Mouse (Mus musculus): ENCODE measurements around the gene Mx1. TPM values are rescaled to one million over a fixed set of nuclear protein-coding genes. Genes with fewer than 3 reads are reported as not detected.

The Mx1 gene
- polyA plus RNA-seq, 1 experiment from 2014 or later: 0.39 TPM

DNA sequence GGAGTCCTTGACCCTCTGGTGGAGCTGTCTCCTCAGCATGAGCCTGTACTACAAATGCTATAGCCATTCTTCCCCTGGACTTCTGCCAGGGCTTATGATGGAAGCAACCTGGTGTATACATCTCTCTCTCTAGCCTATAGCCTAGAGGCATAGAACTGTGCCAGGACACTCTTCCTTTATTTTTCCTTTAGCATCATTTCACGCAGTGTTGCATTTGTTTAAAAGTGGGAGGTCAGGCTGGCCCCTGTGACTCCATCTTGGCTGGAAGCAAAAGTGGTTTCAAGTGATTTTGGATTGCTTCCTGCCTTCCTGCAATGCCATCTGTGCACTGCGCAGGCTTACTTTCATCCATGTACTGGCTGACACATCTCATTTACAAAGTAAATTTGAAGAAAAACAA is 28.5 kb downstream of the Mx1 start:
- H3K27ac ChIP-seq (ENCODE audit: low read length): no peak overlapping the region
- ATAC-seq (ENCODE audit: low read depth): no peak
- no peak overlapping the region for H3K9ac ChIP-seq (ENCODE audit: low read depth, low read length)
- no peaks in the 10 kb centered on the region for H3K27me3 ChIP-seq (ENCODE audit: control insufficient read depth, insufficient read depth, low read depth, low read length)
- H3K4me3 ChIP-seq (ENCODE audit: low read depth, low read length): no peak overlapping the region
- no peaks in the 10 kb centered on the region for H3K9me3 ChIP-seq (replicated peaks; ENCODE audit: control insufficient read depth, low read length)
- no peaks in the 10 kb centered on the region for H3K4me1 ChIP-seq (ENCODE audit: control insufficient read depth, low read depth, low read length)
- no peak overlapping the region for H3K4me2 ChIP-seq (ENCODE audit: low read depth, low read length)
- no peaks in the 10 kb centered on the region for H3K36me3 ChIP-seq (ENCODE audit: control insufficient read depth, insufficient read depth)
- 63% methylated on average over 2 of the region's 2 CpGs for WGBS (ENCODE audit: insufficient replicate concordance)

DNA sequence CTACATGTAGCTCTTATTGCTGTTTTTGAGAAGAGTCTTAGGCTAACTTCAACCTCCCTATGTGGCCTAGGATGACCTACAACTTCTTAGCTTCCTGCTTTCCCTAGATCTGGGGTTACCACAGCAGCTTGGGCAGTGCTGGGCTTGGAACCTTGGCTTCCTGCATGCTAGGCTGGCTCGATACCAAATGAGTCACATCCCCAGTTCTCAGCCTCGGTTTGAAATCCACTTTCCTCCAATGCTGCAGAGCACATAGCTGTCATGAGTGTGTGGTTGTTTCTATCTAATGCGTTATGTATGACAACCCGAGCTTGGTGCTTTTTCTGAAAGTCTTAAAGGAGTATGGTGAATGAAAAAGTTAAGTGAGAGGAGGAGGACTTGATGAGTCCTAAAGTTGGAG is 31.4 kb downstream of the Mx1 start:
- Histone ChIP-seq H3K9ac (ENCODE audit: low read depth, low read length) (no peak overlapping the region), H3K9me3 (replicated peaks; ENCODE audit: control insufficient read depth, low read length) (no peaks in the 10 kb centered on the region), H3K27ac (ENCODE audit: low read length) (no peak overlapping the region), H3K4me1 (ENCODE audit: control insufficient read depth, low read depth, low read length) (no peaks in the 10 kb centered on the region), H3K4me2 (ENCODE audit: low read depth, low read length) (no peak overlapping the region), H3K36me3 (ENCODE audit: control insufficient read depth, insufficient read depth) (no peaks in the 10 kb centered on the region), H3K4me3 (ENCODE audit: low read depth, low read length) (no peak overlapping the region), H3K27me3 (ENCODE audit: control insufficient read depth, insufficient read depth, low read depth, low read length) (no peaks in the 10 kb centered on the region)
- WGBS (ENCODE audit: insufficient replicate concordance): 34% methylated on average over 4 of the region's 4 CpGs
- ATAC-seq (ENCODE audit: low read depth): no peak

DNA sequence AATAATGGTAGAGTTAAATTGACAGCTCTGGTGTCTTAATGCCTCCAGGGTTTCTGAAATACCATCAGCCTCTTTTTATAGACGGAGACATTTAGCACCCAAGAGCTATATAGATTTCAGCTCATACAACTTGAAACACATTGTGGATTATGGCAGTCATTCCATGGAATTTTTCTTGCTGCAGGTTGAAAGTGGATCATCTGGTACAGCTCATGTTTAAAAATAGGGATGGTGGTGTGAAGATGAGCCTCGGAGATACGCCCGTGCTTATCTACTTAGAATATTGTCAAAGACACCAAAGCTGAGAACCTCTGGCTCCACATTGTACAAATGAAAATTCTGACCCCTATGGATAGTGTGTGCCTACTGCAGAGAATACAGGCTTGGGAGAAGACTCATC is 32.6 kb downstream of the Mx1 start:
- Histone ChIP-seq H3K4me2 (ENCODE audit: low read depth, low read length) (no peak overlapping the region), H3K27ac (ENCODE audit: low read length) (no peak overlapping the region), H3K27me3 (ENCODE audit: control insufficient read depth, insufficient read depth, low read depth, low read length) (no peaks in the 10 kb centered on the region), H3K36me3 (ENCODE audit: control insufficient read depth, insufficient read depth) (no peaks in the 10 kb centered on the region), H3K9ac (ENCODE audit: low read depth, low read length) (no peak overlapping the region), H3K9me3 (replicated peaks; ENCODE audit: control insufficient read depth, low read length) (no peaks in the 10 kb centered on the region), H3K4me3 (ENCODE audit: low read depth, low read length) (no peak overlapping the region), H3K4me1 (ENCODE audit: control insufficient read depth, low read depth, low read length) (no peaks in the 10 kb centered on the region)
- ATAC-seq (ENCODE audit: low read depth): no peak
- 68% methylated on average over 4 of the region's 4 CpGs for WGBS (ENCODE audit: insufficient replicate concordance)

DNA sequence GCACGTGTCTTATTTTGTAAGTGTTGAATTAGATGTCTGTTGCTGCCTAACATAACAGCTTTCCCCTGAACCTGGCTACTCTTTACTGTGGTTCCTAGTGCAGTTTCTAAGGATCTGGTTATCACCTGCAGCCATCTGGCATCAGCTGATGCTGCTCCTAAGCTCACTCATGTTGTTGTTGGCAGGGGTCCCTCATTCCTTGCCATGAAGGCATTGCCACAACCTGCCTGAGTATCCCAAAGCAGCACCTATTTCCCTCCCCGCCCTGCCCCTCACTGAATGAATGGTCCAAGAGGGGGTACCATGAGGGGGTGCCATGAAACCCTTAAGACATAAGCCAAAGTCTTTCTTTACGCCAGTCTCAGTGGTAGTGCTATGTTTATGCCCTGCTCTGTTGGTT is 34.7 kb downstream of the Mx1 start:
- Histone ChIP-seq H3K9me3 (replicated peaks; ENCODE audit: control insufficient read depth, low read length) (no peaks in the 10 kb centered on the region), H3K9ac (ENCODE audit: low read depth, low read length) (no peak overlapping the region), H3K36me3 (ENCODE audit: control insufficient read depth, insufficient read depth) (no peaks in the 10 kb centered on the region), H3K4me3 (ENCODE audit: low read depth, low read length) (no peak overlapping the region), H3K27me3 (ENCODE audit: control insufficient read depth, insufficient read depth, low read depth, low read length) (no peaks in the 10 kb centered on the region), H3K4me1 (ENCODE audit: control insufficient read depth, low read depth, low read length) (no peaks in the 10 kb centered on the region), H3K27ac (ENCODE audit: low read length) (no peak overlapping the region), H3K4me2 (ENCODE audit: low read depth, low read length) (no peak overlapping the region)
- ATAC-seq (ENCODE audit: low read depth): no peak
- 48% methylated on average over 3 of the region's 3 CpGs for WGBS (ENCODE audit: insufficient replicate concordance)

DNA sequence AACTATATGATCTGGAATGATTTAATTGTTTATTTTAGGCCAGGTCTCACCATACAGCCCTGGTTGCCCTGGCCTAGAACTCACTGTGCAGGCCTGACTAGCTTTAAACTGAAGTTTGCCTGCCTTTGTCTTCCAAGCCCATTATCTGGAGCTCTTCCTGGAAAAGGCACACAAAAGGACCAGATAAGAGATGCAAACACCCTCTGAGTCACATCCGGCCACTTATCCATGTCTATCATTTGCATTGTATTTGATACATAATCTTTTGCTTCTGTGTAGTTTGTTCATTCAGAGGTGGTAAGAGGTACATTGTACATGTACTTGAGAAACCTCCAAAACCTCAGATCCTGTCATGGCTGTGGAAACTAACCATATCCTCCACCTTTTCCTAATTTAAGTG is 39.1 kb downstream of the Mx1 start:
- 48% methylated on average over 1 of the region's 1 CpGs for WGBS (ENCODE audit: insufficient replicate concordance)
- Histone ChIP-seq H3K27me3 (ENCODE audit: control insufficient read depth, insufficient read depth, low read depth, low read length) (no peaks in the 10 kb centered on the region), H3K4me1 (ENCODE audit: control insufficient read depth, low read depth, low read length) (no peaks in the 10 kb centered on the region), H3K4me3 (ENCODE audit: low read depth, low read length) (no peak overlapping the region), H3K4me2 (ENCODE audit: low read depth, low read length) (no peak overlapping the region), H3K36me3 (ENCODE audit: control insufficient read depth, insufficient read depth) (no peaks in the 10 kb centered on the region), H3K9ac (ENCODE audit: low read depth, low read length) (no peak overlapping the region), H3K27ac (ENCODE audit: low read length) (no peak overlapping the region), H3K9me3 (replicated peaks; ENCODE audit: control insufficient read depth, low read length) (no peaks in the 10 kb centered on the region)
- ATAC-seq (ENCODE audit: low read depth): no peak

DNA sequence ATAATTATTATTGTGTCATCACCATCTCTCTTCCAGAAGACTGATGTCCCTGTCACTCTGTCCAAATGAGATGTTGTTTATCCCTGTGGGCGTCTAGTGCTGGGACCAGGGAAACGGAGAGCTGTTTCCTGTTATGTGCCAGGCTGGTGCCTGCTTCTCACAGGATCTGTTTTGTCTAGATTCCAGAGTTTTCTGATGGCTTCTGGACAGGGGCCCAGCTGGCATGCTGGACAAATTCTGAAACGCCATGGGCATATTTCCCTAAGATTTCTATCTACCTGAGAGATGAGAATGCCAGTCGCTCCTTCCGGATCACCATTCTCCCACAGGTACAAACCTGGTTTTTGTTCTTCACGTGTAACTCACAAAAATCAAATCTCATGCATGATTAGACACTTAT is 41.0 kb downstream of the Mx1 start:
- no peak for ATAC-seq (ENCODE audit: low read depth)
- H3K9ac ChIP-seq (ENCODE audit: low read depth, low read length): no peak overlapping the region
- H3K4me3 ChIP-seq (ENCODE audit: low read depth, low read length): no peak overlapping the region
- no peaks in the 10 kb centered on the region for H3K36me3 ChIP-seq (ENCODE audit: control insufficient read depth, insufficient read depth)
- H3K9me3 ChIP-seq (replicated peaks; ENCODE audit: control insufficient read depth, low read length): no peaks in the 10 kb centered on the region
- no peak overlapping the region for H3K4me2 ChIP-seq (ENCODE audit: low read depth, low read length)
- WGBS (ENCODE audit: insufficient replicate concordance): 56% methylated on average over 6 of the region's 6 CpGs
- H3K27me3 ChIP-seq (ENCODE audit: control insufficient read depth, insufficient read depth, low read depth, low read length): no peaks in the 10 kb centered on the region
- H3K27ac ChIP-seq (ENCODE audit: low read length): no peak overlapping the region
- H3K4me1 ChIP-seq (ENCODE audit: control insufficient read depth, low read depth, low read length): no peaks in the 10 kb centered on the region

DNA sequence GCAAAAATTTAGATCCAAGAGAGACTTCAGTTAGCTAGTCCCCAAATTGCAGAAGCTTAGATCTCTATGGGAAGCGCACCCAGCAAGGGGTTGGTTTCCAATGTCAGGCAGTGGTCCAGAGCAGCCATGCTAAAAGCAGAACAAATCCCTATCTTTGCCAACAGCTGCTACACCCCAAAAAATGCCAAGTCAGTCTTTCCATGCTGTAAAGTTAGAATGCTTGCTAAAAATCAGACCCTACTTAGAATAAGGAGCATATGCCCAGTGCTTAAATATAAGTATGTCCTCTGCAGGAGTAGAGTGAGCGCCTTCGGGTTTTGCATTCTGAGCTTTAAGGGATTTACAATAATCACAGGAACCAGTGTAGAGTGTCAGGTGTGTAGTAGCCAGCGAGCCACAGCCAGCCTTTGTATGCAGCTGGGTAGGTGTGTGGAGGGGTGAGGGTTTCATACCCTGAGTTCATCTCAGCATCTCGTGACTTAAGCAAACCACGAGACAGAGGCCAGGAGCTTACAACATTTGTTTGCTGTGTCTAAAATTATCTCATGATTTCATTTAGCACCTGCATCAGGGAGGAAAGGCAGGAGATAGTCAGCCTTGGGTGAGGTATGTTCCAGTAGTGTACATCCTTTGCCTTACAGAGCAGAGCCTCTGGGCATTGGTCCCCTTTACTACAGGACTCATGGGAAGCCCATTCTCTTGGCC is 43.8 kb downstream of the Mx1 start:
- 57% methylated on average over 6 of the region's 6 CpGs for WGBS (ENCODE audit: insufficient replicate concordance)
- no peaks in the 10 kb centered on the region for H3K4me1 ChIP-seq (ENCODE audit: control insufficient read depth, low read depth, low read length)
- H3K4me2 ChIP-seq (ENCODE audit: low read depth, low read length): no peak overlapping the region
- H3K36me3 ChIP-seq (ENCODE audit: control insufficient read depth, insufficient read depth): no peaks in the 10 kb centered on the region
- H3K27ac ChIP-seq (ENCODE audit: low read length): no peak overlapping the region
- no peak overlapping the region for H3K9ac ChIP-seq (ENCODE audit: low read depth, low read length)
- H3K27me3 ChIP-seq (ENCODE audit: control insufficient read depth, insufficient read depth, low read depth, low read length): no peaks in the 10 kb centered on the region
- no peak for ATAC-seq (ENCODE audit: low read depth)
- no peak overlapping the region for H3K4me3 ChIP-seq (ENCODE audit: low read depth, low read length)
- no peaks in the 10 kb centered on the region for H3K9me3 ChIP-seq (replicated peaks; ENCODE audit: control insufficient read depth, low read length)

DNA sequence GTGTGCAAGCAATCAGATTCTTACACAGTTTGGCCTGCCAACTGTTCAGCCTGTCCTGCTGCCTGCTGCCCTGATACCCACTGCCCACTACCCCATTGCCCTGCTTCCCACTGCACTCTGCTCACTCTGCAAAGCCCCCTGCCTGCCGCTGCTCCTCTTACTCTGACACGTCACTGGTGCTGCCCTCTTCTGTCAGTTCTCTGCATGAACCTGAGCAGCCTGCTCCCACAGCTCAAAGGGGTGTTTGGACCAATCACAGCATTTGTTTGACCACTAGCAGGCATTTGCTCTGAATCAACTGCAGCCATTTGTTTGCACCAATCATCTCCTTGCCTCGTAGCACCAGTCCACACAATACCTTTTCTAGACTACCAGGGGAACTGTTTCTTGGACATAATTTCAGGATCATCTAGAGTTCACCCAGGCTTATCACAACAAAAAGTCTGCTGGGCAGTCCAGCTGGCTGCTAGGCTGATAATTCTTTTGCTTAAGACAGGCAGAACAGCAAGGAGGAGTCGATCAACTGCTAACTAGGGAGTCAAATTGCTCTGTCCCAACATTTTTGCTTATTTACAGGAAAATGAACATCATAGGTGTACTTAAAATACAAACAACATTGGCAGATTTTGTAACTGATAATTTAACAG is 44.7 kb downstream of the Mx1 start:
- ATAC-seq (ENCODE audit: low read depth): peak; percentile 58
- WGBS (ENCODE audit: insufficient replicate concordance): 9% methylated on average over 4 of the region's 4 CpGs
- H3K27me3 ChIP-seq (ENCODE audit: control insufficient read depth, insufficient read depth, low read depth, low read length): no peaks in the 10 kb centered on the region

DNA sequence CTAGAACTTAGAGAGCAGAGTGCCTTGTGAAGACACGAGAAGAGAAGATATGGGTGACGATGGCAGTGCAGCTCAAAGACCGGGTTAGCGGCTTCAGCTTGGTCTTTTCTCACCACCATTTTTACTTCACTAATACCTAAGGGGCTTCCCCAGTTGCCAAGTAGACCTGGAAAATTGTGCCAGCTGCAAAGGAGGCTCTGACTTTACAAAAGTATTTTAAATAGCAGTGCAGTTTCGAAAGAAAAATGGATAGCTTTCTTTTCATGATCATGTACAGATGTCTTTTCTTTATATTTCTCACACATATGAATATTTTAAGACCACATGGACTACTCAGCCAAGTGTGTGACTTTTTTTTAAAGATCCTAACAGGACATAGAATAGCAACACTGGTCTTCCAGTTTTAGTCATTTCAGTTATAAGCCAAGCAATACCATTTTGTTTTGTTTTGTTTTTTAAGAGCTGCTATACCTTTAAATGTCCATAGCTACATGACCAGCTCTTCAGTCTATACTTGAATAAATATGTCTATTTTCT is 57.2 kb downstream of the Mx1 start:
- H3K27ac ChIP-seq (ENCODE audit: low read length): no peak overlapping the region
- no peaks in the 10 kb centered on the region for H3K27me3 ChIP-seq (ENCODE audit: control insufficient read depth, insufficient read depth, low read depth, low read length)
- no peak for ATAC-seq (ENCODE audit: low read depth)
- H3K9ac ChIP-seq (ENCODE audit: low read depth, low read length): no peak overlapping the region
- H3K36me3 ChIP-seq (ENCODE audit: control insufficient read depth, insufficient read depth): no peaks in the 10 kb centered on the region
- no peak overlapping the region for H3K4me3 ChIP-seq (ENCODE audit: low read depth, low read length)
- WGBS (ENCODE audit: insufficient replicate concordance): 69% methylated on average over 5 of the region's 5 CpGs
- H3K4me1 ChIP-seq (ENCODE audit: control insufficient read depth, low read depth, low read length): no peaks in the 10 kb centered on the region; the same call in 1 of the 2 replicates
- H3K4me2 ChIP-seq (ENCODE audit: low read depth, low read length): no peak overlapping the region
- H3K9me3 ChIP-seq (replicated peaks; ENCODE audit: control insufficient read depth, low read length): no peaks in the 10 kb centered on the region

More for the DNA sequence above, 44.7 kb downstream of the Mx1 start:
- Histone ChIP-seq H3K4me1 (ENCODE audit: control insufficient read depth, low read depth, low read length) (no peaks in the 10 kb centered on the region), H3K36me3 (ENCODE audit: control insufficient read depth, insufficient read depth) (no peaks in the 10 kb centered on the region), H3K4me3 (ENCODE audit: low read depth, low read length) (no peak overlapping the region), H3K27ac (ENCODE audit: low read length) (no peak overlapping the region), H3K4me2 (ENCODE audit: low read depth, low read length) (no peak overlapping the region), H3K9me3 (replicated peaks; ENCODE audit: control insufficient read depth, low read length) (no peaks in the 10 kb centered on the region), H3K9ac (ENCODE audit: low read depth, low read length) (no peak overlapping the region)
